Mouse (Mus musculus) frontal cortex, postnatal 25 days (tissue): ENCODE measurements around the gene Unc5c.

ENCODE experiments used
- DNase-seq, 2 experiments: peaks; one replicate each; pipeline ENCODE4 v3.0.0; 2022; ENCODE audit warnings: low spot score in 2 of 2

Unc5c gene

GRCm38 (mm10) chr3:141701381-141701909 is 236.4 kb downstream of the Unc5c start:
- no peak for DNase-seq

GRCm38 (mm10) chr3:141711601-141712000 is 246.6 kb downstream of the Unc5c start:
- DNase-seq, result no peak

GRCm38 (mm10) chr3:141716371-141716770 is 251.4 kb downstream of the Unc5c start:
- no peak for DNase-seq

- no peak for DNase-seq
Measured at GRCm38 (mm10) chr3:141719050-141719449, 254.0 kb downstream of the Unc5c start.

GRCm38 (mm10) chr3:141724499-141724898 is 259.5 kb downstream of the Unc5c start:
- no peak for DNase-seq

GRCm38 (mm10) chr3:141725432-141725831 is 260.4 kb downstream of the Unc5c start:
- DNase-seq, result no peak

- DNase-seq, result no peak
Measured at GRCm38 (mm10) chr3:141733844-141734243, 268.8 kb downstream of the Unc5c start.

GRCm38 (mm10) chr3:141735285-141735684 is 270.3 kb downstream of the Unc5c start:
- DNase-seq, result no peak

- DNase-seq, result no peak
Measured at GRCm38 (mm10) chr3:141745322-141745721, 280.3 kb downstream of the Unc5c start.

GRCm38 (mm10) chr3:141748694-141749381 is 283.8 kb downstream of the Unc5c start:
- DNase-seq, result no peak

- DNase-seq, result no peak
Measured at GRCm38 (mm10) chr3:141752172-141752571, 287.2 kb downstream of the Unc5c start.

GRCm38 (mm10) chr3:141757259-141757658 is 292.2 kb downstream of the Unc5c start:
- no peak for DNase-seq

GRCm38 (mm10) chr3:141778411-141778919 is 313.4 kb downstream of the Unc5c start:
- DNase-seq, result no peak

- no peak for DNase-seq
Measured at GRCm38 (mm10) chr3:141779186-141779585, 314.2 kb downstream of the Unc5c start.

GRCm38 (mm10) chr3:141782553-141782952 is 317.5 kb downstream of the Unc5c start:
- DNase-seq, result no peak

GRCm38 (mm10) chr3:141791026-141791780 is 326.2 kb downstream of the Unc5c start:
- no peak for DNase-seq

GRCm38 (mm10) chr3:141792106-141792505 is 327.1 kb downstream of the Unc5c start:
- no peak for DNase-seq

GRCm38 (mm10) chr3:141793755-141794154 is 328.7 kb downstream of the Unc5c start:
- no peak for DNase-seq

GRCm38 (mm10) chr3:141794371-141794770 is 329.4 kb downstream of the Unc5c start:
- no peak for DNase-seq

GRCm38 (mm10) chr3:141797372-141797771 is 332.4 kb downstream of the Unc5c start:
- no peak for DNase-seq

GRCm38 (mm10) chr3:141797789-141798188 is 332.8 kb downstream of the Unc5c start:
- DNase-seq, result no peak

- no peak for DNase-seq
Measured at GRCm38 (mm10) chr3:141804133-141804532, 339.1 kb downstream of the Unc5c start.

- no peak for DNase-seq
Measured at GRCm38 (mm10) chr3:141809581-141809980, 344.6 kb downstream of the Unc5c start.
